Mouse (Mus musculus) thymus, postnatal 36 days (tissue): ENCODE measurements around the gene Terf2ip.

ENCODE experiments used
- DNase-seq, 2 experiments: peaks; one replicate each; pipeline ENCODE4 v3.0.0; 2022; ENCODE audit warnings: mixed read lengths in 2 of 2

The Terf2ip gene

DNA sequence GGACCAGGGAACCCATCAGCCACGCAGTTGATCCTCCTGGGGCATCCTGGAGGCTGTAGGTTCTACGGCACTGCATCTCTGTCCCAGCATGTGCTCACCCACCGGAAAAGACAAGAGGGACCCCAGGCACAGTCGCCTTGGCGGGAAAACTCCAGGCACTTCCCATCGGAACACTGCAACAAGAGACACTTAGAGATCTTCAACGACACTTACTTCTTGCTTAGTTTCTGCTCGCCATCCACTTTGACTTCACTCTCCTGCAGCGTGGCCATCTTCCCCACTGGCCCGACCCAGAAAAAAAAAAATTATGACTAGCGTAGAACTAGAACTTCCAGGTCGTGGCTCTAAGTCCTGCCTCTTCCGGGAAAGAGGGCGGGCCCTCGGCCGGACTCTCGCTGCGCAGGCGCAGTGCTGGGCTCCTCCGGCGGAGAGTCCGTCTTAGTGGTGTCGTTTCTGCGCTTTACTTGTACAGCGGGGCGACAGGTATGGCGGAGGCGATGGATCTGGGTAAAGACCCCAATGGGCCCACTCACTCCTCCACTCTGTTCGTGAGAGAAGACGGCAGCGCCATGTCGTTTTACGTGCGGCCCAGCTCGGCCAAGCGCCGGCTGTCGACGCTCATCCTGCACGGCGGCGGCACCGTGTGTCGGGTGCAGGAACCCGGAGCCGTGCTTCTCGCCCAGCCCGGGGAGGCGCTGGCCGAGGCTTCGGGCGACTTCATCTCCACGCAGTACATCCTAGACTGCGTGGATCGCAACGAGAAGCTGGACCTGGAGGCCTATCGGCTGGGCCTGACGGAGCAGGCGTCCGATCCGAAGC, at the start of gene Terf2ip, which contains the start of gene Kars:
Terf2ip (plus strand) TSS at position 402 of the 819 bp plus-strand sequence.
Kars (minus strand) TSS at position 327 of the 819 bp plus-strand sequence.
- peak; percentile 91 for DNase-seq

GRCm38 (mm10) chr8:111962589-111962988, 48.6 kb upstream of the Terf2ip start:
- no peak for DNase-seq

DNA sequence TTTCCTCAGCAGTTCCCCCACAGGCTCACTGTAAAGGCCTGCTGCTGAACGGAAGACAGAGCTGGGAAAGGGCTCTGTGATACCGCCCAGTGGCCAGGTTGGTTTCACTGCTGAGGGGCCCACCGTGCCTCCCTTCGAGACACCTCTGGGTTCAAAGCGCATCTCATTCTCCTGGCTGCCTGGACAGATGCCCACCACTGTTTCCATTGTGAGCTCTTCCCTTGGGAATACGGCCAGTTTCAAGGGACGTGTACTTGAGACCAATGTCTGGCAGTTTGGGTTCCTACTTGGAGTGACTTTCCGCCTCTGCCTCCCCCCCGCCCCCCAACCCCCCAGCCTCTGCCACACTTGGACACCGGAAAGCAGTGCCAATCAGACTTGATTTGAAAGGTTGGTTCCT, 48.1 kb upstream of the Terf2ip start:
- no peak for DNase-seq

- no peak for DNase-seq
Observed at GRCm38 (mm10) chr8:111963546-111963945, 47.7 kb upstream of the Terf2ip start.

GRCm38 (mm10) chr8:111964351-111964750, 46.8 kb upstream of the Terf2ip start:
- no peak for DNase-seq

DNA sequence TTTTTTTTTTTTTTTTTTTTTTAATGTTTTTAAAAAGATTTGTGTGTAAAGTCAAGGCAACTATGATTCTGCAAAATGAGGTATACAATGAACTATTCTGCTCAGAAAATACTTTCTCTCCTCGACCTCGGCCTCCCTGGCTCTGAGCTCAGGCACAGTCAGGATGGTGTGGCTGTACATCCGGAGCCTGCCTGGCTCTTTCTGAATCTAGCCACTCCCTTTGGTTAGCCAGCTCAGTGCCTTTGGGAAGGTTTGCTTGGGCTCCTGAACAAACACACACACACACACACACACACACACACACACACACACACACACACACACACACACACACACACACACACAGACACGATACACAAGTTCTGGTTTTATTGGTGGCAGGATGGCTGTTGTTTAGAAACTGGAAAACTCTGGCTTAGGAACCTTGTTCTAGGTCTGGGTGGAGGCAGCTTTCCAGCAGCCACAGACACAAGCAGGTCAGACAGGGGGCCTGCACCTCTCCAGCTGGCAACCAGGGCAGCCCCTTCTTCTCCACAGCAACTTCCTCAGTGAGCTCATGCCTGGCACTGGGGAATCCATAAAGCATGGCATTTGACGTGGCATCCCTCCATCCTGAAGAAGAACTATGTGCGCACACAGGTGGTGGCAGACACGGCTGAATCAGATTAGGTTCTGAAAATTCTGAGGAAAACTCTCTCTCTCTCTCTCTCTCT, 46.2 kb upstream of the Terf2ip start:
- DNase-seq = no peak

DNA sequence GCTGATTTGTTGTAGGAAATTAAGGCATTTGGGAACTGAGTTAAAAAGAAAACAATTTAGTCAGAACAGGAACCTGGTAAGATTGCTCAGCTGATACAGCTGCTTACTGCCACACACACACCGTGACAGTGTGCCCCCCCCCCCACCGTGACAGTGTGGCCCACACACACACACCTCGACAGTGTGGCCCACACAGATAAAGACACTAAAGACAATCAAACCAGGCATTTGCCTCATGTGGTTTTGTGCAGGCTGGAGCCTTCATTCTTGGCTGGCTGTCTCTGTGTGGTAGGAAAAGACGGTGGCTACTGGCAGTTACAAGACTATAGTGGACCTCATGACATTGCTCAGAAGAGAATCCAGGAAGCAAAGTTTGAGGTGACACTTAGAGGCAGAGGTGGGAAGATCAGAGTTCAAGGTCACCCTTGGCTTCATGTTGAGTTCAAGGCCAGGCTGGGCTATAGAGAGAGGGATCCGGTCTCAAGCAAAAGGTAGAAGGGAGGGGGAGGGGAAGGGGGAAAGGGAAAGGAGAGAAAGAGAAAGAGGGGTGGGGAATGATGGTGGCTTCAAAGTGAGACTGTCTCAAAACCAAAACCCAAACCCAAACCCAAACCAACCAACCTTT, 43.8 kb upstream of the Terf2ip start:
- DNase-seq = no peak

- DNase-seq = no peak
Observed at GRCm38 (mm10) chr8:111968541-111968940, 42.7 kb upstream of the Terf2ip start.

DNA sequence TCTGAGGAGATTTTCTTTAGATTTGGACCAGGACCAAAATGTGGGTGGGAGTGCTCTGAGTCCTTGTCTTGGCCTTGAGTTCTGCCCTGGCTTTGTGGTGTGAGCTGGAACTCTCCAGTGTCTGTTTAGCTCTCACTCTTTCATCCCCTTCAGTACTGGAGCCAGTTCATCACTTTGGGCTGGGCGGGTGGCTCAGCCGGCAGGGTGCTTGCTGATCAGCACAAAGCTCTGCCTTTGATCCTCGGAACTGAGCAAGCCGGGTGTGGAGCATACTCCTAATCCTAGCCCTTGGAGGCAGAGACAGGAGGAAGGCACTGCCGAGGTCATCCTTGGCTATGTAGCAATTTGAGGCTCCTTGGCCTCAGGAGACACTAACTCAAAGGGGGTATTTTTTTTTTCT, 42.2 kb upstream of the Terf2ip start:
- no peak for DNase-seq

GRCm38 (mm10) chr8:111974138-111974537, 37.1 kb upstream of the Terf2ip start:
- DNase-seq = no peak

DNA sequence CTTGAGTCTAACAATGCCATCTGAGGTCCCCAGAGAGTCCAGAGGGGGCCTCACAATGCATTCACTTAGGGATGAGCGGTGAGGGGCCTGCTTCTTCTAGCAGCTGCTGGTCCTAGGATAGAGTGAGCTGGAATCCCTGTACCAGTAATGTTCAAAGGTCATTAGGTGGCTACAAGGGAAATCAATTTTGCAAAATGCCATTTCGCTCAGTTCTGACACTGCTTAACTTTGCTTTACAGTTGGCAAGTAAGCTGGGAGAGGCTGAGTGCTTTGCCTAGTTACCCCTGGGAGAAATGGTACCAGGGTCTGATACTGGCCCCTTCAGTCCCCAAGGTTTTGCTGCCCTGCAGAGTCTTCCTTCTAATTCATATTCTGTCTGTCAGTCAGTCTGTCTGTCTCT, 35.5 kb upstream of the Terf2ip start:
- no peak for DNase-seq

- DNase-seq = peak; percentile 52 to 62
Observed at GRCm38 (mm10) chr8:111976326-111976725, 34.9 kb upstream of the Terf2ip start.

DNA sequence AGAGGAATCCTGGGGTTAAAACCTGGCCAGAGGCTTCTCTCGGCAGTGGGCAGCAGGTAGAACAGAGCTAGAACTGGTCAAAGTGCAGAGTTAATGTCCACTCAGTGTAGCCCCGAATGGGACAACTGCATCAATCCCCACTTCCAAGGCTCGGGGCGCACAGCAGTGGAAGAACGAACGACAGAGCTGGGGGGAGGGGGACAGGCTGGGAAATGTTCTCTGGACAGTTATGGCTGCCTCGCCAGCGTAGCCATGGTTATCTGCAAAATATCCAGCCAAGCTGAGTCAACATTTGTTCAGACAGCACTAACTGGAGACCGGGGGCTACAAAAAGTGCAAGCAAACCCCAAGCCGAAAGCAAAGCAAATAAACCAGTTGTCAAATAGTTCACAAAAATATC, 33.1 kb upstream of the Terf2ip start:
- no peak for DNase-seq

DNA sequence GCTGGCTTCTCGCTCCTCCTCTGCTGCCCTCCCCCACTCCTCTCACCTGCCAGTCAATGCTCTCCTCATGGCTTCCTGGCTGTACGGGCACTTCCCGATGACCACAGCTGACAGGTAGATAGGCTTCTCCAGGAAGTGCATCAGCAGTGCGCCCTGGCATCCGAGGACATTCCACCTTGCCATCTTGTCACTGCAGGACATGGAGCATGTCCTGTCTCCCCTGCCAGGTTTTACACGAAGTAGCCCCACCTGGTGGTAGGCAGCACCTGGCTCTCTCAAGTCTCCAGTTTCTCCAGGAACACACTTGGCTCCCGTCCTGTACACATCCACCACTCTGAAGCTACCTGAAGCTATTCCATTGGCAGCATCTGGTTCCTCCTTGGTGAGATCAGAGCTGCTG, 29.1 kb upstream of the Terf2ip start:
- DNase-seq = peak; percentile 36 to 38

GRCm38 (mm10) chr8:111984511-111984910, 26.7 kb upstream of the Terf2ip start:
- DNase-seq = no peak

- peak; percentile 60 to 68 for DNase-seq
Observed at GRCm38 (mm10) chr8:111989911-111990310, 21.3 kb upstream of the Terf2ip start.

- DNase-seq = no peak
Observed at GRCm38 (mm10) chr8:111991278-111991677, 19.9 kb upstream of the Terf2ip start.

DNA sequence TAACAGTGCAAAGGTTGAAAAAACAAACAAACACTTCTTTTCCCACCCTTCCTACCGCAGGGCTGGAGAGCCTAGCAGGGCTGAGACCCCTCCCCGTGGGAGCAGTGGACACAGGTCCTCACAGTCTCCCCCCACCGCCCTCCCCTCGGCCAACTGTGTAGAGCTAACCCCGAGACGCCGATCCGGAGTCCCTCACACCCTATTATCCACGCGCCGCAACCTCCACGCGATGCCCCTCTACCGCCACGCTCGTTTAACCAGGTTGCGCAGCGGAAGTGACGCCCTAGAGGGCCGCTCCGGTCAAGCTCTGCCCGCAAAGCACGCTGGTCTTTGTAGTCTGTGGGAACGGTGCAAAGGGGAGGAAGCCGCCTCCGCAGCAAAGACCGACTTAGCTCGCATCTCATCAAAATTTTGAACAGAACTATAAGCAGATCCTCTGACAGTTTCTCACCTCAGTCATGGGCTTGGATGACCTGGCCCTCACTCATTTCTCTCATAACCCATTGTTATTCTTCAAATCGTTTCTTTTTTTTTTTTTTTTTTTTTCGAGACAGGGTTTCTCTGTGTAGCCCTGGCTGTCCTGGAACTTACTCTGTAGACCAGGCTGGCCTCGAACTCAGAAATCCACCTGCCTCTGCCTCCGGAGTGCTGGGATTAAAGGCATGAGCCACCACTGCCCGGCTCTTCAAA, 19.0 kb upstream of the Terf2ip start, which contains the start of gene Adat1:
Adat1 (minus strand) TSS at position 290 of the 690 bp plus-strand sequence.
- DNase-seq = peak; percentile 81 to 86

- DNase-seq = no peak
Observed at GRCm38 (mm10) chr8:111992703-111993039, 18.5 kb upstream of the Terf2ip start.

DNA sequence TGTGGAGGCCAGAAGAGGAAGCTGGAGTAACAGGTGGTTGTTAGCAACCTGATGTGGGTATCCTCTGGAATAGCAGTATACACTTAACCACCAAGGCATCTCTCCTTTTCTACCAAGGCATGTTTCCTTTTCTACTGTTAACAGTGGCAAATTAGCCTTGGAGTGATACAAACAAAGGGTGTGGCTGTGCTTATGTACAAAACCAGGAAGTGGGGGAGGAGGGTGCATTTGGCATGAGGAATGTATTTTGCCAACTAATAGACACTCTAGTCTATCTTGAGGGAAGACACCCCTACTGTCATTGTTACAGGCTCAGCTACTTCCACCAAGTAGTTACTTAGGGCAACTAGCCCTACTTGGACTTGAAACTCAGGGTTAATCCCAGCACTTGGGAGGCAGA, 6.4 kb upstream of the Terf2ip start:
- no peak for DNase-seq

- DNase-seq = no peak
Observed at GRCm38 (mm10) chr8:112005601-112006000, 5.6 kb upstream of the Terf2ip start.

- DNase-seq = no peak
Observed at GRCm38 (mm10) chr8:112007669-112008068, 3.5 kb upstream of the Terf2ip start.

GRCm38 (mm10) chr8:112009558-112009957, 1.6 kb upstream of the Terf2ip start:
- no peak for DNase-seq
